Mouse (Mus musculus): ENCODE measurements around the gene Galnt4. TPM values are rescaled to one million over a fixed set of nuclear protein-coding genes. Genes with fewer than 3 reads are reported as not detected.
A peak's percentile ranks its signal among the peaks of the same experiment; 100 is the strongest.

Gene Galnt4
- polyA plus RNA-seq (2014; fragmentation: Nextera tagmentation; extraction: Ambion mirVana): 27.1 and 31.5 TPM in 2 replicates

GRCm38 (mm10) chr10:99107964-99108363 is at the start of gene Galnt4:
Gene Galnt4, plus strand, starts transcription at chr10:99108159.
- peaks cover 3% of the 10 kb centered on the region; the same call in 1 of the 2 replicates for H3K4me1 ChIP-seq (ENCODE audit: control insufficient read depth, insufficient read depth, low read length)
- no peaks in the 10 kb centered on the region for H3K27me3 ChIP-seq (ENCODE audit: control insufficient read depth, insufficient read depth, low read length)
- WGBS: 1% methylated on average over 22 of the region's 22 CpGs
- peak within 1 kb of the TSS; percentile 97 for H3K4me2 ChIP-seq (replicated peaks; ENCODE audit: low read depth, low read length)
- H3K36me3 ChIP-seq (ENCODE audit: control insufficient read depth, insufficient read depth, low read length): peaks cover 7% of the 10 kb centered on the region; the same call in 1 of the 2 replicates
- no peaks in the 10 kb centered on the region for H3K9me3 ChIP-seq (ENCODE audit: control insufficient read depth, low read depth, low read length)
- peak within 1 kb of the TSS; percentile 91 for H3K27ac ChIP-seq (ENCODE audit: low read length)
- H3K9ac ChIP-seq (replicated peaks; ENCODE audit: low read depth, low read length): peak within 1 kb of the TSS; percentile 81
- H3K4me3 ChIP-seq (ENCODE audit: low read depth, low read length): peak within 1 kb of the TSS; percentile 97
- ATAC-seq (ENCODE audit: insufficient number of reproducible peaks, insufficient read depth, low FRiP score, low read depth): peak; percentile 87

- Histone ChIP-seq H3K9me3 (ENCODE audit: control insufficient read depth, low read depth, low read length) (no peaks in the 10 kb centered on the region), H3K27ac (ENCODE audit: low read length) (no peak overlapping the region), H3K4me2 (replicated peaks; ENCODE audit: low read depth, low read length) (no peak overlapping the region), H3K4me1 (ENCODE audit: control insufficient read depth, insufficient read depth, low read length) (no peaks in the 10 kb centered on the region), H3K4me3 (ENCODE audit: low read depth, low read length) (no peak overlapping the region), H3K36me3 (ENCODE audit: control insufficient read depth, insufficient read depth, low read length) (no peaks in the 10 kb centered on the region), H3K27me3 (ENCODE audit: control insufficient read depth, insufficient read depth, low read length) (no peaks in the 10 kb centered on the region), H3K9ac (replicated peaks; ENCODE audit: low read depth, low read length) (no peak overlapping the region)
- 82% methylated on average over 7 of the region's 7 CpGs for WGBS
- no peak for ATAC-seq (ENCODE audit: insufficient number of reproducible peaks, insufficient read depth, low FRiP score, low read depth)
These were observed 47.4 kb upstream of the Galnt4 start for GRCm38 (mm10) chr10:99060588-99060987.

- no peaks in the 10 kb centered on the region for H3K36me3 ChIP-seq (ENCODE audit: control insufficient read depth, insufficient read depth, low read length)
- 93% methylated on average over 10 of the region's 10 CpGs for whole genome bisulfite sequencing
- no peak overlapping the region for H3K4me2 ChIP-seq (replicated peaks; ENCODE audit: low read depth, low read length)
- H3K27ac ChIP-seq (ENCODE audit: low read length): no peak overlapping the region
- H3K9me3 ChIP-seq (ENCODE audit: control insufficient read depth, low read depth, low read length): no peaks in the 10 kb centered on the region
- ATAC-seq (ENCODE audit: insufficient number of reproducible peaks, insufficient read depth, low FRiP score, low read depth): no peak
- no peak overlapping the region for H3K9ac ChIP-seq (replicated peaks; ENCODE audit: low read depth, low read length)
- no peaks in the 10 kb centered on the region for H3K27me3 ChIP-seq (ENCODE audit: control insufficient read depth, insufficient read depth, low read length)
- H3K4me3 ChIP-seq (ENCODE audit: low read depth, low read length): no peak overlapping the region
- no peaks in the 10 kb centered on the region for H3K4me1 ChIP-seq (ENCODE audit: control insufficient read depth, insufficient read depth, low read length)
These were observed 46.5 kb upstream of the Galnt4 start for GRCm38 (mm10) chr10:99061418-99061817.

- no peak overlapping the region for H3K4me3 ChIP-seq (ENCODE audit: low read depth, low read length)
- no peaks in the 10 kb centered on the region for H3K9me3 ChIP-seq (ENCODE audit: control insufficient read depth, low read depth, low read length)
- H3K36me3 ChIP-seq (ENCODE audit: control insufficient read depth, insufficient read depth, low read length): no peaks in the 10 kb centered on the region
- no peaks in the 10 kb centered on the region for H3K27me3 ChIP-seq (ENCODE audit: control insufficient read depth, insufficient read depth, low read length)
- H3K9ac ChIP-seq (replicated peaks; ENCODE audit: low read depth, low read length): no peak overlapping the region
- no peak overlapping the region for H3K27ac ChIP-seq (ENCODE audit: low read length)
- no peaks in the 10 kb centered on the region for H3K4me1 ChIP-seq (ENCODE audit: control insufficient read depth, insufficient read depth, low read length)
- no peak for ATAC-seq (ENCODE audit: insufficient number of reproducible peaks, insufficient read depth, low FRiP score, low read depth)
- WGBS: 74% methylated on average over 5 of the region's 5 CpGs
- no peak overlapping the region for H3K4me2 ChIP-seq (replicated peaks; ENCODE audit: low read depth, low read length)
These were observed 45.4 kb upstream of the Galnt4 start for GRCm38 (mm10) chr10:99062546-99062945.

- H3K9me3 ChIP-seq (ENCODE audit: control insufficient read depth, low read depth, low read length): no peaks in the 10 kb centered on the region
- no peak overlapping the region for H3K27ac ChIP-seq (ENCODE audit: low read length)
- no peak overlapping the region for H3K4me2 ChIP-seq (replicated peaks; ENCODE audit: low read depth, low read length)
- no peaks in the 10 kb centered on the region for H3K27me3 ChIP-seq (ENCODE audit: control insufficient read depth, insufficient read depth, low read length)
- no peak for ATAC-seq (ENCODE audit: insufficient number of reproducible peaks, insufficient read depth, low FRiP score, low read depth)
- no peak overlapping the region for H3K4me3 ChIP-seq (ENCODE audit: low read depth, low read length)
- no peaks in the 10 kb centered on the region for H3K36me3 ChIP-seq (ENCODE audit: control insufficient read depth, insufficient read depth, low read length)
- H3K9ac ChIP-seq (replicated peaks; ENCODE audit: low read depth, low read length): no peak overlapping the region
- H3K4me1 ChIP-seq (ENCODE audit: control insufficient read depth, insufficient read depth, low read length): no peaks in the 10 kb centered on the region
- WGBS: 81% methylated on average over 18 of the region's 18 CpGs
These were observed 31.7 kb upstream of the Galnt4 start for GRCm38 (mm10) chr10:99076113-99076895.

GRCm38 (mm10) chr10:99078621-99079020 is 29.3 kb upstream of the Galnt4 start:
- Histone ChIP-seq H3K4me3 (ENCODE audit: low read depth, low read length) (no peak overlapping the region), H3K9me3 (ENCODE audit: control insufficient read depth, low read depth, low read length) (no peaks in the 10 kb centered on the region), H3K4me2 (replicated peaks; ENCODE audit: low read depth, low read length) (no peak overlapping the region), H3K9ac (replicated peaks; ENCODE audit: low read depth, low read length) (no peak overlapping the region), H3K27ac (ENCODE audit: low read length) (no peak overlapping the region), H3K36me3 (ENCODE audit: control insufficient read depth, insufficient read depth, low read length) (no peaks in the 10 kb centered on the region), H3K4me1 (ENCODE audit: control insufficient read depth, insufficient read depth, low read length) (no peaks in the 10 kb centered on the region), H3K27me3 (ENCODE audit: control insufficient read depth, insufficient read depth, low read length) (no peaks in the 10 kb centered on the region)
- ATAC-seq (ENCODE audit: insufficient number of reproducible peaks, insufficient read depth, low FRiP score, low read depth): no peak
- 77% methylated on average over 2 of the region's 2 CpGs for WGBS

- H3K9ac ChIP-seq (replicated peaks; ENCODE audit: low read depth, low read length): no peak overlapping the region
- H3K36me3 ChIP-seq (ENCODE audit: control insufficient read depth, insufficient read depth, low read length): no peaks in the 10 kb centered on the region
- no peak overlapping the region for H3K4me2 ChIP-seq (replicated peaks; ENCODE audit: low read depth, low read length)
- no peaks in the 10 kb centered on the region for H3K9me3 ChIP-seq (ENCODE audit: control insufficient read depth, low read depth, low read length)
- no peak overlapping the region for H3K4me3 ChIP-seq (ENCODE audit: low read depth, low read length)
- H3K4me1 ChIP-seq (ENCODE audit: control insufficient read depth, insufficient read depth, low read length): no peaks in the 10 kb centered on the region
- H3K27me3 ChIP-seq (ENCODE audit: control insufficient read depth, insufficient read depth, low read length): no peaks in the 10 kb centered on the region
- WGBS: 78% methylated on average over 10 of the region's 10 CpGs
- no peak for ATAC-seq (ENCODE audit: insufficient number of reproducible peaks, insufficient read depth, low FRiP score, low read depth)
- no peak overlapping the region for H3K27ac ChIP-seq (ENCODE audit: low read length)
These were observed 26.4 kb upstream of the Galnt4 start for GRCm38 (mm10) chr10:99081569-99081990.

- H3K9me3 ChIP-seq (ENCODE audit: control insufficient read depth, low read depth, low read length): no peaks in the 10 kb centered on the region
- no peak for ATAC-seq (ENCODE audit: insufficient number of reproducible peaks, insufficient read depth, low FRiP score, low read depth)
These were observed 24.4 kb upstream of the Galnt4 start for GRCm38 (mm10) chr10:99083431-99084003.

More at GRCm38 (mm10) chr10:99083431-99084003, 24.4 kb upstream of the Galnt4 start:
- H3K36me3 ChIP-seq (ENCODE audit: control insufficient read depth, insufficient read depth, low read length): no peaks in the 10 kb centered on the region
- H3K27me3 ChIP-seq (ENCODE audit: control insufficient read depth, insufficient read depth, low read length): no peaks in the 10 kb centered on the region
- no peak overlapping the region for H3K4me2 ChIP-seq (replicated peaks; ENCODE audit: low read depth, low read length)
- H3K27ac ChIP-seq (ENCODE audit: low read length): no peak overlapping the region
- no peak overlapping the region for H3K9ac ChIP-seq (replicated peaks; ENCODE audit: low read depth, low read length)
- 85% methylated on average over 14 of the region's 14 CpGs for WGBS
- H3K4me1 ChIP-seq (ENCODE audit: control insufficient read depth, insufficient read depth, low read length): no peaks in the 10 kb centered on the region
- H3K4me3 ChIP-seq (ENCODE audit: low read depth, low read length): no peak overlapping the region

Measured in stomach, embryonic 14.5 days (tissue).